Mouse (Mus musculus): ENCODE results near the gene Abhd2. TPM values are rescaled to one million over a fixed set of nuclear protein-coding genes. Genes with fewer than 3 reads are reported as not detected.

Gene Abhd2
- polyA plus RNA-seq, 1 experiment from 2014 or later: 34.8 TPM

DNA sequence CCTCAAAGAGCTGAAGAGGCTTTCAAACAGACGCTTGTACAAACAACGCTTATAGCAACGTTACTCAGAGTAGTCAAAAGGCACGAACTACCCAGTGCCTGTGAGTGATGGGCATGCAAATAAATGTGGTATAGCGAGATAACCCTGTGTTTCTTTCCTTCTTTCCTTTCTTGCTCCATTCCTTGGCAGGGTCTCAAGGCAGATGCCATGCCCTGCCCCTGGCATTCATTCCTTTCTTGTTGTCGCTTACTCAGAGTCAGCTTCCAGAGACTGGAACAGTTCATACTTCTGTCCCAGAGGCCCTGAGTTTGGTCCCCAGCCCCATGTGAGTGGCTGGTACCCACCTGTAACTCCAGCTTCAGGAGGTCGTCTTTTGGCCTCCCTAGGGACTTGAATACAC lies 44.6 kb downstream of the Abhd2 start:
- H3K27ac ChIP-seq (ENCODE audit: low read depth, low read length): no peak overlapping the region
- no peak overlapping the region for H3K4me2 ChIP-seq (replicated peaks; ENCODE audit: low read depth)
- no peak overlapping the region for H3K9ac ChIP-seq (ENCODE audit: low read depth, low read length)
- H3K9me3 ChIP-seq (ENCODE audit: control insufficient read depth): no peaks in the 10 kb centered on the region
- no peaks in the 10 kb centered on the region for H3K27me3 ChIP-seq (replicated peaks; ENCODE audit: control insufficient read depth, insufficient read depth, low read length)
- peaks cover 16% of the 10 kb centered on the region for H3K4me1 ChIP-seq (replicated peaks; ENCODE audit: control insufficient read depth, insufficient read depth, low read length)
- ATAC-seq: no peak
- H3K36me3 ChIP-seq (ENCODE audit: control insufficient read depth, insufficient read depth): peaks cover 13% of the 10 kb centered on the region; the same call in 1 of the 2 replicates
- 77% methylated on average over 7 of the region's 7 CpGs for WGBS
- no peak for TF ChIP-seq CTCF (IDR thresholded peaks at IDR 0.05; ENCODE audit: low read depth)
- no peak overlapping the region for H3K4me3 ChIP-seq (ENCODE audit: low read depth, low read length)

- no peak overlapping the region for H3K27ac ChIP-seq (ENCODE audit: low read depth, low read length)
- no peak overlapping the region for H3K9ac ChIP-seq (ENCODE audit: low read depth, low read length)
- WGBS: 51% methylated on average over 13 of the region's 13 CpGs
These were observed 45.3 kb downstream of the Abhd2 start for GRCm38 (mm10) chr7:79318110-79318801.

DNA sequence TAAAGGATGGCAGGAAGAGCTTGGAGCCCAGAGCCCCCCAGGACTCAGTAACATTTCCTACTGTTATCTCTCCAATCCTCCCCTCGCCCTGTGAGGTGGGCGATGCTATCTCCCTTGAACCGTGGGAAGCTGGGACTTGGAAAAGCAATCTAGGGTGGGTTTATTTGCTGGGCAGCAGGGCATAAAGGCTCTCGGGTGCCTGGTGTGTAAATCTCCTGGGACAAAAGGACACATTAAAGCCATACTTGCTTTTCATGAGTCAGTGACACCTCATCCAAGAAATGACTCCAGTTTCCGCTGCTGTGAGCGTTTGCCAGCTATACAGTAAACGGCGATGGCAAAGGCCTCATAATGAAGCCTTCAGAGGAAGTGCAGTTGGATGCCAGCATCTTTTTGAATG lies 50.9 kb downstream of the Abhd2 start:
- Histone ChIP-seq H3K27me3 (replicated peaks; ENCODE audit: control insufficient read depth, insufficient read depth, low read length) (no peaks in the 10 kb centered on the region), H3K4me3 (ENCODE audit: low read depth, low read length) (no peak overlapping the region), H3K27ac (ENCODE audit: low read depth, low read length) (no peak overlapping the region), H3K9ac (ENCODE audit: low read depth, low read length) (no peak overlapping the region), H3K9me3 (ENCODE audit: control insufficient read depth) (no peaks in the 10 kb centered on the region), H3K36me3 (ENCODE audit: control insufficient read depth, insufficient read depth) (peaks cover 42% of the 10 kb centered on the region), H3K4me1 (replicated peaks; ENCODE audit: control insufficient read depth, insufficient read depth, low read length) (no peaks in the 10 kb centered on the region), H3K4me2 (replicated peaks; ENCODE audit: low read depth) (no peak overlapping the region)
- no peak for ATAC-seq
- TF ChIP-seq CTCF (IDR thresholded peaks at IDR 0.05; ENCODE audit: low read depth): no peak
- 80% methylated on average over 8 of the region's 8 CpGs for WGBS

More at GRCm38 (mm10) chr7:79318110-79318801, 45.3 kb downstream of the Abhd2 start:
- no peak for ATAC-seq
- peaks cover 15% of the 10 kb centered on the region for H3K36me3 ChIP-seq (ENCODE audit: control insufficient read depth, insufficient read depth)
- TF ChIP-seq CTCF (IDR thresholded peaks at IDR 0.05; ENCODE audit: low read depth): no peak
- no peaks in the 10 kb centered on the region for H3K9me3 ChIP-seq (ENCODE audit: control insufficient read depth)
- no peak overlapping the region for H3K4me3 ChIP-seq (ENCODE audit: low read depth, low read length)
- H3K4me2 ChIP-seq (replicated peaks; ENCODE audit: low read depth): no peak overlapping the region
- peaks cover 13% of the 10 kb centered on the region; the same call in 1 of the 2 replicates for H3K4me1 ChIP-seq (replicated peaks; ENCODE audit: control insufficient read depth, insufficient read depth, low read length)
- H3K27me3 ChIP-seq (replicated peaks; ENCODE audit: control insufficient read depth, insufficient read depth, low read length): no peaks in the 10 kb centered on the region

- Histone ChIP-seq H3K27me3 (replicated peaks; ENCODE audit: control insufficient read depth, insufficient read depth, low read length) (no peaks in the 10 kb centered on the region), H3K27ac (ENCODE audit: low read depth, low read length) (0 out of 2 replicates have a peak overlapping the region, but pooled peaks have one; percentile 4), H3K4me3 (ENCODE audit: low read depth, low read length) (no peak overlapping the region), H3K4me2 (replicated peaks; ENCODE audit: low read depth) (no peak overlapping the region), H3K9ac (ENCODE audit: low read depth, low read length) (no peak overlapping the region), H3K36me3 (ENCODE audit: control insufficient read depth, insufficient read depth) (peaks cover 39% of the 10 kb centered on the region), H3K4me1 (replicated peaks; ENCODE audit: control insufficient read depth, insufficient read depth, low read length) (no peaks in the 10 kb centered on the region), H3K9me3 (ENCODE audit: control insufficient read depth) (no peaks in the 10 kb centered on the region)
- TF ChIP-seq CTCF (IDR thresholded peaks at IDR 0.05; ENCODE audit: low read depth): no peak
- 55% methylated on average over 5 of the region's 5 CpGs for WGBS
- ATAC-seq: peak; percentile 70
These were observed 55.8 kb downstream of the Abhd2 start for GRCm38 (mm10) chr7:79328769-79329168.

GRCm38 (mm10) chr7:79331197-79331596 lies 58.2 kb downstream of the Abhd2 start:
- ATAC-seq: no peak
- Histone ChIP-seq H3K4me3 (ENCODE audit: low read depth, low read length) (no peak overlapping the region), H3K4me2 (replicated peaks; ENCODE audit: low read depth) (no peak overlapping the region), H3K9me3 (ENCODE audit: control insufficient read depth) (no peaks in the 10 kb centered on the region), H3K4me1 (replicated peaks; ENCODE audit: control insufficient read depth, insufficient read depth, low read length) (no peaks in the 10 kb centered on the region), H3K9ac (ENCODE audit: low read depth, low read length) (no peak overlapping the region), H3K27ac (ENCODE audit: low read depth, low read length) (no peak overlapping the region), H3K36me3 (ENCODE audit: control insufficient read depth, insufficient read depth) (peaks cover 26% of the 10 kb centered on the region), H3K27me3 (replicated peaks; ENCODE audit: control insufficient read depth, insufficient read depth, low read length) (no peaks in the 10 kb centered on the region)
- no peak for TF ChIP-seq CTCF (IDR thresholded peaks at IDR 0.05; ENCODE audit: low read depth)
- 90% methylated on average over 10 of the region's 10 CpGs for WGBS

- Histone ChIP-seq H3K4me1 (replicated peaks; ENCODE audit: control insufficient read depth, insufficient read depth, low read length) (no peaks in the 10 kb centered on the region), H3K9me3 (ENCODE audit: control insufficient read depth) (no peaks in the 10 kb centered on the region), H3K36me3 (ENCODE audit: control insufficient read depth, insufficient read depth) (peaks cover 22% of the 10 kb centered on the region), H3K4me2 (replicated peaks; ENCODE audit: low read depth) (no peak overlapping the region), H3K27ac (ENCODE audit: low read depth, low read length) (no peak overlapping the region), H3K4me3 (ENCODE audit: low read depth, low read length) (no peak overlapping the region), H3K9ac (ENCODE audit: low read depth, low read length) (no peak overlapping the region), H3K27me3 (replicated peaks; ENCODE audit: control insufficient read depth, insufficient read depth, low read length) (no peaks in the 10 kb centered on the region)
- TF ChIP-seq CTCF (IDR thresholded peaks at IDR 0.05; ENCODE audit: low read depth): no peak
- 30% methylated on average over 3 of the region's 3 CpGs for WGBS
- no peak for ATAC-seq
These were observed 60.4 kb downstream of the Abhd2 start for GRCm38 (mm10) chr7:79333419-79333818.
